Mouse (Mus musculus) neural tube, embryonic 14.5 days (tissue): Measurements from ENCODE around the gene Adamts1. TPM values are rescaled to one million over a fixed set of nuclear protein-coding genes. Genes with fewer than 3 reads are reported as not detected.

Source experiments
- ATAC-seq: fragments of 200-750 bp; cut with Nextera tagmentation; 2 replicates; pipeline ENCODE4 v1.8.0; 2017; ENCODE audit warnings: low read depth, mild to moderate bottlenecking, moderate TSS enrichment, moderate library complexity
- H3K27ac ChIP-seq: fragments of 300-500 bp; sonication (generic); 2 replicates; pipeline ENCODE4 v1.5.1; 2014; ENCODE audit warnings: low read depth, mild to moderate bottlenecking, control low read depth, low read length, moderate library complexity, mixed read lengths
- H3K27me3 ChIP-seq: fragments of 300-500 bp; sonication (generic); 2 replicates; pipeline ENCODE4 v1.6.1; 2014; ENCODE audit warnings: low read length; ENCODE audit not compliant: control insufficient read depth, insufficient read depth
- H3K36me3 ChIP-seq: fragments of 300-500 bp; sonication (generic); 2 replicates; pipeline ENCODE4 v1.6.1; 2014; ENCODE audit warnings: low read length, mixed read lengths; ENCODE audit not compliant: control insufficient read depth, insufficient read depth
- H3K4me1 ChIP-seq: fragments of 300-500 bp; sonication (generic); 2 replicates; pipeline ENCODE4 v1.6.1; 2014; ENCODE audit warnings: low read length; ENCODE audit not compliant: control insufficient read depth, insufficient read depth
- H3K4me2 ChIP-seq: fragments of 300-500 bp; sonication (generic); 2 replicates; pipeline ENCODE4 v1.6.1; 2014; ENCODE audit warnings: mild to moderate bottlenecking, low read depth, low read length, control low read depth
- H3K4me3 ChIP-seq: fragments of 300-500 bp; sonication (generic); 2 replicates; pipeline ENCODE4 v1.5.1; 2014; ENCODE audit warnings: low read depth, low read length, control low read depth, mixed read lengths
- H3K9ac ChIP-seq: fragments of 300-500 bp; sonication (generic); replicated peaks from 2 replicates; pipeline ENCODE4 v1.6.1; 2014; ENCODE audit warnings: low read depth, mild to moderate bottlenecking, control low read depth, low read length, mixed read lengths
- H3K9me3 ChIP-seq: fragments of 300-500 bp; sonication (generic); 2 replicates; pipeline ENCODE4 v1.6.1; 2016; ENCODE audit warnings: low read length; ENCODE audit not compliant: control insufficient read depth
- WGBS: fragments of 180-500 bp; shearing (Covaris S2); extraction: QIAGEN DNeasy Blood & Tissue Kit; methylation state at CpG from one replicate; pipeline ENCODE4 v1.1.7; 2014; 5-methylcytosine and 5-hydroxymethylcytosine counted together
- polyA plus RNA-seq: library from polyadenylated mRNA; unstranded; fragments of >200 nt; fragmentation: Nextera tagmentation; extraction: Ambion mirVana; gene quantifications from 2 replicates; pipeline ENCODE4 v1.2.1, GENCODE M21; 2014

Gene Adamts1
- polyA plus RNA-seq, 1 experiment from 2014 or later, result 2.8 TPM

- no peaks in the 10 kb centered on the region; the same call in 1 of the 2 replicates for H3K4me1 ChIP-seq
- ATAC-seq, result peak; percentile 78; the same call in 1 of the 2 replicates
- H3K27ac ChIP-seq, result no peak overlapping the region
- H3K27me3 ChIP-seq, result no peaks in the 10 kb centered on the region
- H3K9ac ChIP-seq, result no peak overlapping the region
- no peak overlapping the region for H3K4me2 ChIP-seq
- no peak overlapping the region for H3K4me3 ChIP-seq
- 58% methylated on average over 14 of the region's 14 CpGs for WGBS
- no peaks in the 10 kb centered on the region for H3K36me3 ChIP-seq
- H3K9me3 ChIP-seq, result no peaks in the 10 kb centered on the region
These were observed 46.7 kb downstream of the Adamts1 start for GRCm38 (mm10) chr16:85756101-85756819.

- no peak for ATAC-seq
- no peaks in the 10 kb centered on the region for H3K36me3 ChIP-seq
These were observed 53.6 kb downstream of the Adamts1 start for GRCm38 (mm10) chr16:85749335-85749734.

GRCm38 (mm10) chr16:85747589-85748360 is 55.1 kb downstream of the Adamts1 start:
- H3K4me1 ChIP-seq, result no peaks in the 10 kb centered on the region
- H3K4me2 ChIP-seq, result no peak overlapping the region
- H3K36me3 ChIP-seq, result no peaks in the 10 kb centered on the region
- no peak overlapping the region for H3K4me3 ChIP-seq
- no peak overlapping the region for H3K9ac ChIP-seq
- peak; percentile 92 for ATAC-seq
- WGBS, result 48% methylated on average over 16 of the region's 16 CpGs
- H3K9me3 ChIP-seq, result no peaks in the 10 kb centered on the region
- H3K27ac ChIP-seq, result no peak overlapping the region
- no peaks in the 10 kb centered on the region for H3K27me3 ChIP-seq

More at GRCm38 (mm10) chr16:85749335-85749734, 53.6 kb downstream of the Adamts1 start:
- Histone ChIP-seq H3K27me3 (no peaks in the 10 kb centered on the region), H3K9ac (no peak overlapping the region), H3K4me1 (no peaks in the 10 kb centered on the region), H3K4me3 (no peak overlapping the region), H3K4me2 (no peak overlapping the region), H3K9me3 (no peaks in the 10 kb centered on the region), H3K27ac (no peak overlapping the region)
- 75% methylated on average over 6 of the region's 6 CpGs for WGBS

- ATAC-seq, result no peak
- H3K36me3 ChIP-seq, result no peaks in the 10 kb centered on the region
- H3K4me3 ChIP-seq, result no peak overlapping the region
- H3K27me3 ChIP-seq, result no peaks in the 10 kb centered on the region
- 65% methylated on average over 3 of the region's 3 CpGs for WGBS
- no peak overlapping the region for H3K9ac ChIP-seq
- no peaks in the 10 kb centered on the region for H3K9me3 ChIP-seq
- no peak overlapping the region for H3K4me2 ChIP-seq
- H3K4me1 ChIP-seq, result no peaks in the 10 kb centered on the region
- no peak overlapping the region for H3K27ac ChIP-seq
These were observed 56.5 kb downstream of the Adamts1 start for GRCm38 (mm10) chr16:85746386-85746785.

Other genes with a start within 250 kb of the Adamts1 start
- gene Cyyr1, start 249.7 kb downstream of the Adamts1 start, polyA plus RNA-seq, result 2.4 and 3.6 TPM in 2 replicates
- gene Adamts5, start 98.7 kb upstream of the Adamts1 start, polyA plus RNA-seq, result 3.2 and 4.9 TPM in 2 replicates